Mouse (Mus musculus) midbrain, postnatal 0 days (tissue): ENCODE measurements around the gene Frmpd2. TPM values are rescaled to one million over a fixed set of nuclear protein-coding genes. Genes with fewer than 3 reads are reported as not detected.

Experiments used
- ATAC-seq: fragments of 200-750 bp; cut with Nextera tagmentation; 2 replicates; pipeline ENCODE4 v1.8.0; 2017; ENCODE audit warnings: moderate number of reproducible peaks, mild to moderate bottlenecking, moderate TSS enrichment, moderate library complexity; ENCODE audit not compliant: low FRiP score
- DNase-seq: peaks from one replicate; pipeline ENCODE4 v3.0.0-alpha.2; 2015; ENCODE audit warnings: low spot score
- H3K27ac ChIP-seq: fragments of 300-500 bp; sonication (generic); 2 replicates; pipeline ENCODE4 v1.5.1; 2014; ENCODE audit warnings: low read depth, mild to moderate bottlenecking, low read length, mixed read lengths
- H3K27me3 ChIP-seq: fragments of 300-500 bp; sonication (generic); 2 replicates; pipeline ENCODE4 v1.6.1; 2014; ENCODE audit warnings: low read length, control low read depth, mixed read lengths; ENCODE audit not compliant: insufficient read depth
- H3K36me3 ChIP-seq: fragments of 300-500 bp; sonication (generic); 2 replicates; pipeline ENCODE4 v1.6.1; 2014; ENCODE audit warnings: low read length, control low read depth, mixed read lengths; ENCODE audit not compliant: insufficient read depth
- H3K4me1 ChIP-seq: fragments of 300-500 bp; sonication (generic); 2 replicates; pipeline ENCODE4 v1.6.1; 2014; ENCODE audit warnings: mild to moderate bottlenecking, control low read depth, antibody characterized with exemption, low read length, mixed read lengths; ENCODE audit not compliant: insufficient read depth
- H3K4me2 ChIP-seq: fragments of 300-500 bp; sonication (generic); 2 replicates; pipeline ENCODE4 v1.6.1; 2014; ENCODE audit warnings: low read depth, mild to moderate bottlenecking, low read length, mixed read lengths; ENCODE audit not compliant: poor library complexity, severe bottlenecking
- H3K4me3 ChIP-seq: fragments of 300-500 bp; sonication (generic); 2 replicates; pipeline ENCODE4 v1.5.1; 2014; ENCODE audit warnings: low read depth, mild to moderate bottlenecking, low read length, moderate library complexity
- H3K9ac ChIP-seq: fragments of 300-500 bp; sonication (generic); replicated peaks from 2 replicates; pipeline ENCODE4 v1.6.1; 2014; ENCODE audit warnings: mild to moderate bottlenecking, low read length, moderate library complexity, mixed read lengths; ENCODE audit not compliant: poor library complexity, severe bottlenecking
- H3K9me3 ChIP-seq: fragments of 300-500 bp; sonication (generic); 2 replicates; pipeline ENCODE4 v1.6.1; 2016; ENCODE audit warnings: low read length, control low read depth
- CTCF ChIP-seq: IDR thresholded peaks from 2 replicates; pipeline ENCODE4 v1.5.1; 2016; ENCODE audit warnings: antibody characterized with exemption, mild to moderate bottlenecking
- WGBS: fragments of 180-500 bp; shearing (Covaris S2); extraction: QIAGEN DNeasy Blood & Tissue Kit; methylation state at CpG from one replicate; pipeline ENCODE4 v1.1.7; 2014; 5-methylcytosine and 5-hydroxymethylcytosine counted together
- polyA plus RNA-seq: library from polyadenylated mRNA; unstranded; fragments of >200 nt; fragmentation: Nextera tagmentation; extraction: Ambion mirVana; gene quantifications from 2 replicates; pipeline ENCODE4 v1.2.1, GENCODE M21; 2015
- total RNA-seq: library from RNA; depleted of rRNA; stranded (reverse); fragments of >200 nt; gene quantifications from 2 replicates; pipeline ENCODE4 v1.2.3, GENCODE M21; 2014

Gene Frmpd2
- total and polyA plus RNA-seq, 2 experiments from 2014 or later: 0.71 to 0.73 TPM

DNA sequence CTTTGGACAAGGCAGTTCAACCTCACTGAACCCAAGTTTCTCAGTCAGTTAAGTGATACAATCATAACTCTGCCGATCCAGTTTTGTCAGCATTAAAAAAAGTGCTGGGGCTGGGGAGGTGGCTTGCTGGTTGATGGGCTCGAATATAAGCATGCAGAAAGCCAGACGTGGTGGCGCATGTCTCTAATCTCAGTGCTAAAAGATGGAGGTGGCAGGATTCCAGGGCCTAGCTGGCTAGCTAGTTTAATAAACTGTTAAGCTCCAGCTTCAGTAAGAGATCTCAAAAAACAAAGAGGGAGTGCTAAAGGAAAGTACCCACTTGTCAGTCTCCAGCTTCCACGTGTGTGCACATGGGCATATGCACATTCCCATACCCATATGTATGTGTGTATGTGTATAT, 25.9 kb downstream of the Frmpd2 start:
- no peak for ATAC-seq
- Histone ChIP-seq H3K4me3 (no peak overlapping the region), H3K36me3 (no peaks in the 10 kb centered on the region)

DNA sequence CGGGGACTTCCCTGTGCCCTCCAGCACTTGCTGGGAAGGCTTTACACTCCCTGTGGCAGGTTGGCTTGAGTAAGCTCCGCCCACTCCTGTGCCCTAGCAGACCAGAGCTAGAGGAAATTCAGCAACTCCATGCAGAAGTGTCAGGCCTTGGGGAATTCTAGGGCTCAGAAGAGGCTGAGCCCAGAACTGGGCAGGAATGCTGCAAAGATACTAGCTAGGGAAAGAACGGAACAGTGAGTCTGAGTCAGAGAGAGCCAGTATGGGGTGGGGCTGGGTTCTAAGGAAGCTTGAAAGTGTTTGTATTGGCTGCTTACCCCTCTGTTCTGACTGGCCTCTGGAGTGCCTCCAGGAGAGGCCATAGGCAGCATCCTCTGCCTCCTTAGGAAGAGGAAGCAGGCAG, 27.4 kb downstream of the Frmpd2 start:
- WGBS: 78% methylated on average over 3 of the region's 3 CpGs
- DNase-seq: no peak
- Histone ChIP-seq H3K4me1 (no peaks in the 10 kb centered on the region), H3K36me3 (no peaks in the 10 kb centered on the region), H3K27me3 (no peaks in the 10 kb centered on the region), H3K9me3 (no peaks in the 10 kb centered on the region), H3K9ac (no peak overlapping the region), H3K4me2 (no peak overlapping the region), H3K27ac (no peak overlapping the region), H3K4me3 (no peak overlapping the region)
- no peak for ATAC-seq
- TF ChIP-seq CTCF: no peak

More for the DNA sequence above, 25.9 kb downstream of the Frmpd2 start:
- Histone ChIP-seq H3K4me2 (no peak overlapping the region), H3K27me3 (no peaks in the 10 kb centered on the region), H3K27ac (no peak overlapping the region), H3K9me3 (no peaks in the 10 kb centered on the region), H3K9ac (no peak overlapping the region), H3K4me1 (no peaks in the 10 kb centered on the region)
- DNase-seq: no peak
- 69% methylated on average over 5 of the region's 5 CpGs for WGBS
- TF ChIP-seq CTCF: no peak

DNA sequence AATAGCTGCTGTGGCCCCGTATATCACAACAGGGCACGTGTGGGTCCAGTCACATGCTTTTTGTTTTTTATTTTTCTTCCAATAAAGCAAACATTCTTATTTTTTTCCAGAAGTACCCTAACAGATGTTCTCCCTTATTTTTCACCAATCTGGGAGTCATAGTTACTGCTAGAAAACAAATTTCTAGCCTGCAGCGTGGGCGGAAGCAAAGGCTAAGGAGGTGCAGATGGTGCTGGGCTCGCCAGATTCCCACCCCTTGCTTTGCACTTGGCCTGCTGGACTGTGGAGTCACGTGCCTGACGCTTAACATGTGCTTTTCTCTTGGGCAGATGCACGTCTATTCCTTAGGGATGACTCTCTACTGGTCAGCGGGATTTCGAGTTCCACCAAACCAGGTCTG, 29.1 kb downstream of the Frmpd2 start:
- no peak overlapping the region for H3K9ac ChIP-seq
- H3K4me1 ChIP-seq: no peaks in the 10 kb centered on the region
- no peak for TF ChIP-seq CTCF
- no peaks in the 10 kb centered on the region for H3K9me3 ChIP-seq
- H3K27me3 ChIP-seq: no peaks in the 10 kb centered on the region
- DNase-seq: no peak
- H3K4me2 ChIP-seq: no peak overlapping the region
- no peak for ATAC-seq
- H3K36me3 ChIP-seq: no peaks in the 10 kb centered on the region
- H3K4me3 ChIP-seq: no peak overlapping the region
- H3K27ac ChIP-seq: no peak overlapping the region
- WGBS: 78% methylated on average over 10 of the region's 10 CpGs

DNA sequence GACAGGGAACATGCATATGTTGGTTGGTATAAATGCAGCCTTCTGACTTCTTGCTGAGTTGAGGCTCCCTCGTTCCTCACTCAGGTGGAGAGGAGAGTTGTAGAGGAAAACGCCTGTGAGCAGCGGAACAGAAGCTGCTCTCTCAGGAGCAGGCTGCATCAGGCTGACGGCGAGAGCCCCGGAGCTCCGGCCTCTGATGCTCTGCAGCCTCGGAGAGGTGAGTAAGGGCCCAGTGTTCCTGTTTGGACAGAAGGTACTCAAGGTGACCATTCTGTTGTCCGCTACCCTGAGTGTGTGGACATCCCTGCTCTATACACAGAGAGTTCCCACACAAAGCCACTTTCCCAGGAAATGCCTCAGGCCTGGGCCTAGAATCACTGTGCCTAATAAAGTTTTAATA, 31.8 kb downstream of the Frmpd2 start:
- ATAC-seq: no peak
- no peak overlapping the region for H3K27ac ChIP-seq

DNA sequence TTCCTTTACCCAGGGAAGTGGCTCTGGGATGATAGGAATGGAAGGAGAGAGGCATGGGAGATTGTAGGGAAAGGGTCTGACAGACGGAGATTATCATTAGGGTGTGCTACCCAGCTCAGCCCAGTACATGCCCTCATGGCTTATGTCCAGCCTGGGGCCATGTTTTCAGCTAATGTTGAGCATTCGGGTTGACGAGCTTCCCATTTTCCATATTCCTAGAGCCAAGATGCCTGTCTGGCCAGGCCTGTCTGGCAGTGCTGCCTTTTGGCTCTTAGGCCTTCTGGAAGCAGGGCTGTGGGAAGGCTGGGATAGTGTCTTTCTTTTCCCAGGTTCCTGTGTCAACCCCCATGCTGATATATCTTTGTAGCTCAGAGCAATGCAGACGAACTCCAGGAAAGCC, 35.2 kb downstream of the Frmpd2 start:
- no peak overlapping the region for H3K9ac ChIP-seq
- H3K27ac ChIP-seq: no peak overlapping the region
- no peak overlapping the region for H3K4me2 ChIP-seq
- no peaks in the 10 kb centered on the region for H3K4me1 ChIP-seq
- 67% methylated on average over 4 of the region's 4 CpGs for WGBS
- H3K4me3 ChIP-seq: no peak overlapping the region
- DNase-seq (no peak), ATAC-seq (no peak)
- no peak for TF ChIP-seq CTCF
- no peaks in the 10 kb centered on the region for H3K27me3 ChIP-seq
- H3K9me3 ChIP-seq: no peaks in the 10 kb centered on the region
- H3K36me3 ChIP-seq: no peaks in the 10 kb centered on the region

More for the DNA sequence above, 31.8 kb downstream of the Frmpd2 start:
- H3K4me3 ChIP-seq: no peak overlapping the region
- 85% methylated on average over 9 of the region's 9 CpGs for WGBS
- no peak for TF ChIP-seq CTCF
- no peaks in the 10 kb centered on the region for H3K36me3 ChIP-seq
- no peaks in the 10 kb centered on the region for H3K9me3 ChIP-seq
- H3K4me2 ChIP-seq: no peak overlapping the region
- DNase-seq: no peak
- no peak overlapping the region for H3K9ac ChIP-seq
- H3K4me1 ChIP-seq: no peaks in the 10 kb centered on the region
- no peaks in the 10 kb centered on the region for H3K27me3 ChIP-seq

DNA sequence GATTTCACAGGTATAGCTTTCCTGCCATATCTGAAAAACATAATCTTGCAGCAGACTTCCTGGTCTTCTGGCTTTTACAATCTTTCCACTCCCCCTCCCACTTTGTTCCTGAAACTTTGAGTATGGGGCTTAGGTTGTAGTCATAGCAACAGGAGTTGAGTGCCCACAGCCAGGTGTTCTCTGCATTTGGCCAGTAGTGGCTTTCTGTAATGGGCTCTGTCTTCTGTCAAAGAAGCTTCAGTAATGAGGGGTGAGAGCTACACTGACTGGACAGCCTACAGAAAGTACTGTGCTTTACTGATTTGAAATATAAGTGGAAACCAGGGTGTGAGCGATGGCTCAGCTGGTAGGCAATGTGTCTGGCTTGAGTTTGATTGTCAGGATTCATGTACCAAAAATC, 37.2 kb downstream of the Frmpd2 start:
- Histone ChIP-seq H3K9me3 (no peaks in the 10 kb centered on the region), H3K4me3 (no peak overlapping the region), H3K27ac (no peak overlapping the region), H3K9ac (no peak overlapping the region), H3K27me3 (no peaks in the 10 kb centered on the region), H3K4me1 (no peaks in the 10 kb centered on the region), H3K4me2 (no peak overlapping the region), H3K36me3 (no peaks in the 10 kb centered on the region)
- no peak for TF ChIP-seq CTCF
- no peak for DNase-seq
- 83% methylated on average over 1 of the region's 1 CpGs for WGBS
- ATAC-seq: no peak
